Mouse (Mus musculus) intestine, embryonic 16.5 days (tissue): ENCODE measurements at regions not wholly inside any gene's neighbourhood (a gene's known extent, or its start where the extent isn't known, plus 50 kb on each side); places are given as distances from the start of the nearest gene placed in this dataset.

Experiments
- ATAC-seq: fragments of 200-750 bp; cut with Nextera tagmentation; 2 replicates; pipeline ENCODE4 v1.8.0; 2017; ENCODE audit warnings: moderate TSS enrichment, moderate library complexity
- H3K27ac ChIP-seq: fragments of 300-500 bp; sonication (generic); 2 replicates; pipeline ENCODE4 v1.5.1; 2014; ENCODE audit warnings: mild to moderate bottlenecking, low read length
- H3K27me3 ChIP-seq: fragments of 300-500 bp; sonication (generic); replicated peaks from 2 replicates; pipeline ENCODE4 v1.6.1; 2014; ENCODE audit warnings: low read length, control low read depth, mixed read lengths; ENCODE audit not compliant: control insufficient read depth, insufficient read depth
- H3K36me3 ChIP-seq: fragments of 300-500 bp; sonication (generic); 2 replicates; pipeline ENCODE4 v1.6.1; 2014; ENCODE audit warnings: low read length, control low read depth; ENCODE audit not compliant: control insufficient read depth, insufficient read depth
- H3K4me1 ChIP-seq: fragments of 300-500 bp; sonication (generic); 2 replicates; pipeline ENCODE4 v1.6.1; 2014; ENCODE audit warnings: low read length, control low read depth, mixed read lengths; ENCODE audit not compliant: control insufficient read depth, insufficient read depth
- H3K4me2 ChIP-seq: fragments of 300-500 bp; sonication (generic); 2 replicates; pipeline ENCODE4 v1.6.1; 2014; ENCODE audit warnings: low read depth, low read length, control low read depth
- H3K4me3 ChIP-seq: fragments of 300-500 bp; sonication (generic); 2 replicates; pipeline ENCODE4 v1.5.1; 2014; ENCODE audit warnings: mild to moderate bottlenecking, low read length
- H3K9ac ChIP-seq: fragments of 300-500 bp; sonication (generic); 2 replicates; pipeline ENCODE4 v1.6.1; 2014; ENCODE audit warnings: low read depth, low read length
- H3K9me3 ChIP-seq: fragments of 300-500 bp; sonication (generic); 2 replicates; pipeline ENCODE4 v1.6.1; 2016; ENCODE audit warnings: low read length, control low read depth; ENCODE audit not compliant: control insufficient read depth
- WGBS: fragments of 180-500 bp; shearing (Covaris S2); extraction: QIAGEN DNeasy Blood & Tissue Kit; methylation state at CpG from one replicate; pipeline ENCODE4 v1.1.7; 2014; 5-methylcytosine and 5-hydroxymethylcytosine counted together

- no peak overlapping the region for H3K9ac ChIP-seq
- H3K36me3 ChIP-seq = no peaks in the 10 kb centered on the region
- H3K4me1 ChIP-seq = no peaks in the 10 kb centered on the region
- no peak overlapping the region for H3K4me2 ChIP-seq
- H3K4me3 ChIP-seq = no peak overlapping the region
- H3K27ac ChIP-seq = no peak overlapping the region
- no peak for ATAC-seq
- no peaks in the 10 kb centered on the region for H3K27me3 ChIP-seq
- no peaks in the 10 kb centered on the region for H3K9me3 ChIP-seq
- 64% methylated on average over 2 of the region's 2 CpGs for WGBS
Measured at GRCm38 (mm10) chr15:62314449-62314848, 1391.6 kb upstream of the A1bg start.

GRCm38 (mm10) chr15:62302233-62302632 is 1379.4 kb upstream of the A1bg start:
- 84% methylated on average over 3 of the region's 3 CpGs for WGBS
- Histone ChIP-seq H3K9me3 (no peaks in the 10 kb centered on the region), H3K27ac (no peak overlapping the region), H3K4me2 (no peak overlapping the region), H3K36me3 (no peaks in the 10 kb centered on the region), H3K4me3 (no peak overlapping the region), H3K9ac (no peak overlapping the region), H3K4me1 (no peaks in the 10 kb centered on the region), H3K27me3 (no peaks in the 10 kb centered on the region)
- ATAC-seq = no peak

- ATAC-seq = no peak
- Histone ChIP-seq H3K27me3 (no peaks in the 10 kb centered on the region), H3K9me3 (no peaks in the 10 kb centered on the region), H3K4me2 (no peak overlapping the region), H3K27ac (no peak overlapping the region), H3K4me3 (no peak overlapping the region), H3K4me1 (no peaks in the 10 kb centered on the region), H3K36me3 (no peaks in the 10 kb centered on the region), H3K9ac (no peak overlapping the region)
- WGBS = 85% methylated on average over 3 of the region's 3 CpGs
Measured at GRCm38 (mm10) chr15:62301567-62301966, 1378.8 kb upstream of the A1bg start.

DNA sequence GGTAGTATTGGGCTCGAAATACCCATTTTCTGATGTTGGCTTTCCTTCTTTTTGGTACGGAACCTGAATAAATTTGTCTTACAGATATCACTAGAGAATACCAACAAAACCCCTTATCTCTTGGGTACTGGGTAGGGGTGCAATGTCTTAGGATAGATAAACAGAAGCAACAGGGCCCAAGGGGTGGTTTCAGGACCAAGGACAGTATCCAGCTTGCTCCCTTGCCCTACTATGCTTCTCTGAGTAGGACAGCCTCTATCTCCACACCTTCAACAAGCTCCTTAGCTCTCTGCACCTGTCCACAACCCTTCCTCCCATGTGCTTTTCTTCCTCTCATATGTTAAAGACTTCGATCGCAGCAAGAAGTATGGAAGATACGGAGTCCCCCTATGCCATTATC is 1374.3 kb upstream of the A1bg start:
- Histone ChIP-seq H3K9ac (no peak overlapping the region), H3K4me2 (no peak overlapping the region), H3K27me3 (no peaks in the 10 kb centered on the region), H3K27ac (no peak overlapping the region), H3K4me1 (peaks cover 13% of the 10 kb centered on the region), H3K4me3 (no peak overlapping the region), H3K36me3 (no peaks in the 10 kb centered on the region), H3K9me3 (no peaks in the 10 kb centered on the region)
- 88% methylated on average over 5 of the region's 5 CpGs for WGBS
- ATAC-seq = no peak

- H3K4me1 ChIP-seq = peaks cover 13% of the 10 kb centered on the region
- no peaks in the 10 kb centered on the region for H3K27me3 ChIP-seq
- no peak overlapping the region for H3K27ac ChIP-seq
- WGBS = 43% methylated on average over 8 of the region's 8 CpGs
- H3K9me3 ChIP-seq = no peaks in the 10 kb centered on the region
- no peaks in the 10 kb centered on the region for H3K36me3 ChIP-seq
- no peak overlapping the region for H3K4me3 ChIP-seq
- peak overlapping the region; percentile 23; the same call in 1 of the 2 replicates for H3K4me2 ChIP-seq
- H3K9ac ChIP-seq = no peak overlapping the region
- peak; percentile 65 for ATAC-seq
Measured at GRCm38 (mm10) chr15:62295233-62295927, 1372.6 kb upstream of the A1bg start.

DNA sequence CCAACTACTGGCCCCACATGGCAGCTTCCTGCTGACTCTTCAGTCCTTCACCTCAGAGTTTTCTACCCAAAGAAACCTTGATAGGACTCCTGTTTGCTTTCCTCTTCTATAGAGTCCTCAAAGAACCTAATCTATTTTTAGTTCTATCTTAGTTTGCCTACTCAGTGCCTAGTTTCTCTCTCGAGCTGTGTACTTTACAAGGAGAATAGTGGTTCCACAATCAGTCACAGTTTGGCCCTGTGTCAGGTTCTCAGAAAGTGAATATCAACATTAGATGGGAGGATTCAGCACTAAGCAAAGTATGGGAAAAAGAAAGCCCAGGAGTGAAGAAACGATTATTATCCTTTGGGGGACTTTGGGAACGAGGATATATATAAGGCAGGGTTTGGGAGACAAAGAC is 1372.0 kb upstream of the A1bg start:
- 0 out of 2 replicates have a peak overlapping the region, but pooled peaks have one; percentile 23 for H3K4me2 ChIP-seq
- H3K27ac ChIP-seq = no peak overlapping the region
- 23% methylated on average over 3 of the region's 3 CpGs for WGBS
- H3K36me3 ChIP-seq = no peaks in the 10 kb centered on the region
- no peak overlapping the region for H3K4me3 ChIP-seq
- no peak for ATAC-seq
- peaks cover 13% of the 10 kb centered on the region for H3K4me1 ChIP-seq
- no peak overlapping the region for H3K9ac ChIP-seq
- H3K9me3 ChIP-seq = no peaks in the 10 kb centered on the region
- H3K27me3 ChIP-seq = no peaks in the 10 kb centered on the region

DNA sequence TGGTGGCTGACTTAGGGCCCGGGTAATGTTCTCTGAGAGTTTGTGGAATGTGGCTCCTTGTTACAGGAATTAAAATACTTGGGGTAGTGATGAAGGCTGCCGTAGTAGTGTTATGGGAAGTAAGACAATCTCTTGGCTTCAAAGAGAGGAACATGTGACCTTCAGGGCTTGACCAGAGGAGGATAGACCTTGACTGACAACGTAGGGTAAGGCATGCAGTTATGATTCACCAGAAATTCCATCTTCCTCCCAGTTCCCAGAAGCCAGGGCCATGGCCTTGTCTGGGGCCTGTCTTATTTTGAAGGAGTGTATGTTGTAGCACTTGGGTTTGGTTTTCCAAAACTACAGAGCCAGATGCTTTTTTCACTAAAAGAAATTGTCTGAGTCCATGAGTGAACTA is 1370.1 kb upstream of the A1bg start:
- Histone ChIP-seq H3K9ac (no peak overlapping the region), H3K4me3 (no peak overlapping the region), H3K4me2 (no peak overlapping the region), H3K27ac (no peak overlapping the region), H3K4me1 (peaks cover 13% of the 10 kb centered on the region), H3K36me3 (no peaks in the 10 kb centered on the region), H3K27me3 (no peaks in the 10 kb centered on the region), H3K9me3 (no peaks in the 10 kb centered on the region)
- no peak for ATAC-seq
- WGBS = 80% methylated on average over 3 of the region's 3 CpGs

GRCm38 (mm10) chr15:62290687-62291086 is 1367.9 kb upstream of the A1bg start:
- Histone ChIP-seq H3K4me1 (peaks cover 16% of the 10 kb centered on the region), H3K4me3 (no peak overlapping the region), H3K27ac (no peak overlapping the region), H3K4me2 (no peak overlapping the region), H3K36me3 (no peaks in the 10 kb centered on the region), H3K9ac (no peak overlapping the region), H3K27me3 (no peaks in the 10 kb centered on the region), H3K9me3 (no peaks in the 10 kb centered on the region)
- no peak for ATAC-seq
- 85% methylated on average over 4 of the region's 4 CpGs for WGBS

GRCm38 (mm10) chr15:62286666-62287655 is 1364.1 kb upstream of the A1bg start:
- WGBS = 48% methylated on average over 11 of the region's 11 CpGs
- Histone ChIP-seq H3K27ac (no peak overlapping the region), H3K36me3 (no peaks in the 10 kb centered on the region), H3K4me3 (no peak overlapping the region), H3K9me3 (no peaks in the 10 kb centered on the region), H3K9ac (no peak overlapping the region), H3K27me3 (no peaks in the 10 kb centered on the region), H3K4me1 (peaks cover 8% of the 10 kb centered on the region; the same call in 1 of the 2 replicates), H3K4me2 (no peak overlapping the region)
- ATAC-seq = no peak
